19 mouse cellular contexts compared by ENCODE assay signal in genomic region chrX:166805957-166806356, GRCm38 (mm10).
DNase-seq lines count a peak whose midpoint lies in the region; ATAC-seq and TF ChIP-seq lines count a peak whose summit lies in the region.
"Had no signal": no experiment of that assay in that cellular context is flagged by ENCODE, and none has a peak within 500 bp of the region (broad histone marks: within the 10 kb centered on the region; RNA-seq: fewer than 3 reads in every experiment).

No protein-coding gene starts in this region.

- no peak overlapping the region for H3K9ac ChIP-seq in hindbrain, embryonic 11.5 days (ENCODE audit: low read depth, low read length)
- H3K9ac ChIP-seq in hindbrain, embryonic 14.5 days = no peak overlapping the region
- no peak overlapping the region for H3K9ac ChIP-seq in forebrain, postnatal 0 days
- H3K9ac ChIP-seq in midbrain, embryonic 16.5 days (ENCODE audit: low read depth, low read length) = no peak overlapping the region
- H3K9ac ChIP-seq: limb, embryonic 12.5 days; liver, embryonic 14.5 days; neural tube, embryonic 15.5 days had no signal

- 0 out of 2 replicates have a peak, but pooled peaks cover 2% of the 10 kb centered on the region for H3K27me3 ChIP-seq in hindbrain, embryonic 11.5 days (ENCODE audit: control insufficient read depth, insufficient read depth, low read length)
- H3K27me3 ChIP-seq in hindbrain, embryonic 14.5 days (ENCODE audit: control insufficient read depth, insufficient read depth, low read length) = peaks cover 26% of the 10 kb centered on the region
- no peaks in the 10 kb centered on the region; the same call in 1 of the 2 replicates for H3K27me3 ChIP-seq in forebrain, postnatal 0 days (ENCODE audit: insufficient read depth, low read length)
- H3K27me3 ChIP-seq in midbrain, embryonic 16.5 days (ENCODE audit: control insufficient read depth, insufficient read depth, low read depth, low read length) = no peaks in the 10 kb centered on the region; the same call in 1 of the 2 replicates

- peak overlapping the region; percentile 72 for H3K27ac ChIP-seq in hindbrain, embryonic 11.5 days (ENCODE audit: low read depth, low read length)
- no peak overlapping the region for H3K27ac ChIP-seq in hindbrain, embryonic 14.5 days
- peak overlapping the region; percentile 59; the same call in 1 of the 2 replicates for H3K27ac ChIP-seq in forebrain, postnatal 0 days (ENCODE audit: low read depth, low read length)
- no peak overlapping the region for H3K27ac ChIP-seq in midbrain, embryonic 16.5 days (ENCODE audit: low read length)
- H3K27ac ChIP-seq: limb, embryonic 12.5 days; liver, embryonic 14.5 days; neural tube, embryonic 15.5 days had no signal

- H3K4me1 ChIP-seq in hindbrain, embryonic 11.5 days (replicated peaks; ENCODE audit: control insufficient read depth, insufficient read depth, low read length) = no peaks in the 10 kb centered on the region
- H3K4me1 ChIP-seq in hindbrain, embryonic 14.5 days (replicated peaks; ENCODE audit: control insufficient read depth, insufficient read depth, low read length) = no peaks in the 10 kb centered on the region; the same call in 1 of the 2 replicates
- no peaks in the 10 kb centered on the region for H3K4me1 ChIP-seq in forebrain, postnatal 0 days (ENCODE audit: insufficient read depth)
- no peaks in the 10 kb centered on the region for H3K4me1 ChIP-seq in midbrain, embryonic 16.5 days (ENCODE audit: control insufficient read depth, insufficient read depth, low read length)
- H3K4me1 ChIP-seq: limb, embryonic 12.5 days; neural tube, embryonic 15.5 days had no signal

- WGBS in hindbrain, embryonic 11.5 days = 62% methylated on average over 1 of the region's 1 CpGs
- WGBS in hindbrain, embryonic 14.5 days = 45% methylated on average over 1 of the region's 1 CpGs
- 25% methylated on average over 1 of the region's 1 CpGs for WGBS in forebrain, postnatal 0 days
- 38% methylated on average over 1 of the region's 1 CpGs for WGBS in midbrain, embryonic 16.5 days

- H3K9me3 ChIP-seq in hindbrain, embryonic 11.5 days (ENCODE audit: control insufficient read depth, low read length) = no peaks in the 10 kb centered on the region
- no peaks in the 10 kb centered on the region for H3K9me3 ChIP-seq in hindbrain, embryonic 14.5 days (ENCODE audit: control insufficient read depth, low read length)
- H3K9me3 ChIP-seq in forebrain, postnatal 0 days (ENCODE audit: low read length) = no peaks in the 10 kb centered on the region
- no peaks in the 10 kb centered on the region for H3K9me3 ChIP-seq in midbrain, embryonic 16.5 days (replicated peaks; ENCODE audit: control insufficient read depth, low read length, poor library complexity, severe bottlenecking)
- H3K9me3 ChIP-seq: limb, embryonic 12.5 days; neural tube, embryonic 15.5 days had no signal

- no peak for TF ChIP-seq CTCF in forebrain, postnatal 0 days (IDR thresholded peaks at IDR 0.05; ENCODE audit: low read depth)

- H3K4me3 ChIP-seq in hindbrain, embryonic 11.5 days (ENCODE audit: low read depth, low read length) = no peak overlapping the region
- H3K4me3 ChIP-seq in hindbrain, embryonic 14.5 days (replicated peaks; ENCODE audit: low read length) = no peak overlapping the region
- no peak overlapping the region for H3K4me3 ChIP-seq in forebrain, postnatal 0 days (ENCODE audit: low read depth, low read length)
- H3K4me3 ChIP-seq in midbrain, embryonic 16.5 days (ENCODE audit: low read depth, low read length) = no peak overlapping the region
- H3K4me3 ChIP-seq: erythroblast, embryonic 14.5 days; limb, embryonic 12.5 days; neural tube, embryonic 15.5 days had no signal

- no peaks in the 10 kb centered on the region for H3K36me3 ChIP-seq in hindbrain, embryonic 11.5 days (ENCODE audit: control insufficient read depth, insufficient read depth, low read length)
- no peaks in the 10 kb centered on the region for H3K36me3 ChIP-seq in hindbrain, embryonic 14.5 days (replicated peaks; ENCODE audit: control insufficient read depth, insufficient read depth)
- H3K36me3 ChIP-seq in forebrain, postnatal 0 days (ENCODE audit: insufficient read depth) = no peaks in the 10 kb centered on the region
- H3K36me3 ChIP-seq in midbrain, embryonic 16.5 days (ENCODE audit: control insufficient read depth, insufficient read depth, low read length) = no peaks in the 10 kb centered on the region
- H3K36me3 ChIP-seq: limb, embryonic 12.5 days; neural tube, embryonic 15.5 days had no signal

- DNase-seq in hindbrain, embryonic 11.5 days (ENCODE audit: low spot score) = no peak
- DNase-seq in hindbrain, embryonic 14.5 days (ENCODE audit: low spot score) = no peak
- DNase-seq in brain, embryonic 18.5 days (ENCODE audit: low read depth, low spot score) = peak; percentile 10
- DNase-seq in forebrain, postnatal 0 days = no peak
- no peak for DNase-seq in ovary, postnatal 10 days (ENCODE audit: low spot score)
- DNase-seq in thymus, postnatal 25 days = no peak
- DNase-seq: cerebellum, postnatal 25 days; gastrocnemius, postnatal 36 days; heart, postnatal 4 days; kidney, adult 11 months; kidney, postnatal 25 days; layer of hippocampus, adult 9-11 months; thymus, postnatal 4 days had no signal

- ATAC-seq in hindbrain, embryonic 11.5 days (ENCODE audit: low FRiP score) = no peak
- ATAC-seq in hindbrain, embryonic 14.5 days (ENCODE audit: low FRiP score) = no peak
- peak; percentile 45; the same call in 1 of the 2 replicates for ATAC-seq in forebrain, postnatal 0 days
- ATAC-seq in midbrain, embryonic 16.5 days = peak; percentile 46; the same call in 1 of the 2 replicates

- H3K4me2 ChIP-seq in hindbrain, embryonic 11.5 days (replicated peaks; ENCODE audit: low read depth, low read length) = no peak overlapping the region
- no peak overlapping the region for H3K4me2 ChIP-seq in hindbrain, embryonic 14.5 days (replicated peaks)
- no peak overlapping the region for H3K4me2 ChIP-seq in forebrain, postnatal 0 days (ENCODE audit: low read depth)
- H3K4me2 ChIP-seq in midbrain, embryonic 16.5 days (ENCODE audit: low read length) = no peak overlapping the region
- H3K4me2 ChIP-seq: heart, embryonic 11.5 days; limb, embryonic 12.5 days; neural tube, embryonic 15.5 days had no signal

Comparison
In these comparisons a context has a peak if more than half of its experiments do, and no peak if none do; other contexts are left out.
1. H3K27ac ChIP-seq: peak in hindbrain, embryonic 11.5 days (single experiment) and forebrain, postnatal 0 days (single experiment); none in hindbrain, embryonic 14.5 days (single experiment) and midbrain, embryonic 16.5 days (single experiment).
2. ATAC-seq: peak in forebrain, postnatal 0 days (single experiment) and midbrain, embryonic 16.5 days (single experiment); none in hindbrain, embryonic 11.5 days (single experiment) and hindbrain, embryonic 14.5 days (single experiment).